ENCODE assay signal across 11 mouse cellular contexts in the genomic region with DNA sequence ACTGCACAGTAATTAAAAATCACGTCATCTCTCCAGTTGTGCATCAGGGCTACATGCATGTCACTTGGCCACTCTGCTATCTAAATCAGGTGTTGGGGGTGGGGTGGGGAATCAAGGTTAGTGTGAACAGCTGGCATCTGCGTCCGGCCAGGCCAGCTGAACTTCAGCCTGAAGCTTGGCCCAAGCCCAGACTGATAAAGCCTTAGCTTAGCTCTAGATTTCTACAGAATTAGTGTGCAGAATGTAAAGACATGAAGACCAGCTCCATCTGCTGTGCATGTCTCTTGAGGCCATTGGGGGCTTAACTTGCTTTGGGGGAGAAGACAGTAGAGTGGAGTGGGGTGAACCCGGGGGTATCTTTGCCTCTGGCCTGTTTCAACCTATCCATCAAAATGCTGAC.
DNase-seq lines count a peak whose midpoint lies in the region; ATAC-seq and TF ChIP-seq lines count a peak whose summit lies in the region.
"Had no signal": no experiment of that assay in that cellular context is flagged by ENCODE, and none has a peak within 500 bp of the region (broad histone marks: within the 10 kb centered on the region; RNA-seq: fewer than 3 reads in every experiment).

No protein-coding gene starts in this region.

- no peaks in the 10 kb centered on the region for H3K9me3 ChIP-seq in limb, embryonic 11.5 days (ENCODE audit: control insufficient read depth, low read length)
- H3K9me3 ChIP-seq in limb, embryonic 10.5 days (replicated peaks) = no peaks in the 10 kb centered on the region
- H3K9me3 ChIP-seq in forebrain, embryonic 15.5 days = no peaks in the 10 kb centered on the region
- H3K9me3 ChIP-seq in hindbrain, postnatal 0 days (ENCODE audit: low read length) = no peaks in the 10 kb centered on the region
- no peaks in the 10 kb centered on the region for H3K9me3 ChIP-seq in neural tube, embryonic 15.5 days (replicated peaks)
- H3K9me3 ChIP-seq: neural tube, embryonic 13.5 days had no signal

- no peaks in the 10 kb centered on the region for H3K36me3 ChIP-seq in limb, embryonic 11.5 days (ENCODE audit: control insufficient read depth, insufficient read depth, low read length)
- H3K36me3 ChIP-seq in limb, embryonic 10.5 days = no peaks in the 10 kb centered on the region
- no peaks in the 10 kb centered on the region for H3K36me3 ChIP-seq in forebrain, embryonic 15.5 days
- no peaks in the 10 kb centered on the region for H3K36me3 ChIP-seq in hindbrain, postnatal 0 days (ENCODE audit: insufficient read depth, low read length)
- no peaks in the 10 kb centered on the region for H3K36me3 ChIP-seq in neural tube, embryonic 15.5 days
- H3K36me3 ChIP-seq: neural tube, embryonic 13.5 days had no signal

- H3K4me3 ChIP-seq in limb, embryonic 11.5 days (ENCODE audit: low read depth, low read length) = no peak overlapping the region
- H3K4me3 ChIP-seq in limb, embryonic 10.5 days = no peak overlapping the region
- H3K4me3 ChIP-seq in forebrain, embryonic 15.5 days = no peak overlapping the region
- no peak overlapping the region for H3K4me3 ChIP-seq in hindbrain, postnatal 0 days (ENCODE audit: low read length)
- H3K4me3 ChIP-seq in neural tube, embryonic 15.5 days (replicated peaks) = no peak overlapping the region
- H3K4me3 ChIP-seq: neural tube, embryonic 13.5 days had no signal

- no peak overlapping the region for H3K4me2 ChIP-seq in limb, embryonic 11.5 days (ENCODE audit: low read depth, severe bottlenecking)
- no peak overlapping the region for H3K4me2 ChIP-seq in forebrain, embryonic 15.5 days (replicated peaks)
- no peak overlapping the region for H3K4me2 ChIP-seq in hindbrain, postnatal 0 days (ENCODE audit: low read depth, low read length)
- H3K4me2 ChIP-seq in neural tube, embryonic 15.5 days = no peak overlapping the region
- H3K4me2 ChIP-seq: neural tube, embryonic 13.5 days had no signal

- 0 out of 2 replicates have a peak, but pooled peaks have one; percentile 6 for ATAC-seq in limb, embryonic 11.5 days (ENCODE audit: insufficient number of reproducible peaks, low FRiP score, low TSS enrichment, low read depth)
- ATAC-seq in forebrain, embryonic 15.5 days (replicated peaks) = 0 out of 2 replicates have a peak, but pooled peaks have one; percentile 32
- ATAC-seq in hindbrain, postnatal 0 days = no peak
- peak; percentile 46; the same call in 1 of the 2 replicates for ATAC-seq in neural tube, embryonic 15.5 days (ENCODE audit: low FRiP score)

- 0 out of 2 replicates have a peak, but pooled peaks cover 4% of the 10 kb centered on the region for H3K4me1 ChIP-seq in limb, embryonic 11.5 days (ENCODE audit: control insufficient read depth, insufficient read depth, low read length)
- H3K4me1 ChIP-seq in limb, embryonic 10.5 days = peaks cover 37% of the 10 kb centered on the region
- H3K4me1 ChIP-seq in forebrain, embryonic 15.5 days = 0 out of 2 replicates have a peak, but pooled peaks cover 3% of the 10 kb centered on the region
- H3K4me1 ChIP-seq in hindbrain, postnatal 0 days (ENCODE audit: insufficient read depth, low read length) = no peaks in the 10 kb centered on the region
- peaks cover 7% of the 10 kb centered on the region; the same call in 1 of the 2 replicates for H3K4me1 ChIP-seq in neural tube, embryonic 15.5 days

- no peaks in the 10 kb centered on the region for H3K27me3 ChIP-seq in limb, embryonic 11.5 days (ENCODE audit: control insufficient read depth, insufficient read depth, low read length)
- H3K27me3 ChIP-seq in limb, embryonic 10.5 days (ENCODE audit: low read depth, poor library complexity, severe bottlenecking) = no peaks in the 10 kb centered on the region
- H3K27me3 ChIP-seq in forebrain, embryonic 15.5 days = no peaks in the 10 kb centered on the region
- no peaks in the 10 kb centered on the region for H3K27me3 ChIP-seq in hindbrain, postnatal 0 days (ENCODE audit: insufficient read depth, low read length)
- no peaks in the 10 kb centered on the region for H3K27me3 ChIP-seq in neural tube, embryonic 15.5 days (replicated peaks)
- H3K27me3 ChIP-seq: neural tube, embryonic 13.5 days had no signal

- no peak for TF ChIP-seq CTCF in hindbrain, postnatal 0 days (IDR thresholded peaks at IDR 0.05; ENCODE audit: low read depth)

- WGBS in limb, embryonic 11.5 days = 47% methylated on average over 4 of the region's 4 CpGs
- WGBS in limb, embryonic 10.5 days = 65% methylated on average over 4 of the region's 4 CpGs
- WGBS in forebrain, embryonic 15.5 days = 56% methylated on average over 4 of the region's 4 CpGs
- WGBS in hindbrain, postnatal 0 days = 45% methylated on average over 4 of the region's 4 CpGs
- 61% methylated on average over 4 of the region's 4 CpGs for WGBS in neural tube, embryonic 15.5 days

- H3K9ac ChIP-seq in limb, embryonic 11.5 days (ENCODE audit: low read length) = no peak overlapping the region
- no peak overlapping the region for H3K9ac ChIP-seq in forebrain, embryonic 15.5 days (replicated peaks)
- no peak overlapping the region for H3K9ac ChIP-seq in hindbrain, postnatal 0 days (replicated peaks; ENCODE audit: low read length)
- H3K9ac ChIP-seq in neural tube, embryonic 15.5 days (replicated peaks) = no peak overlapping the region
- H3K9ac ChIP-seq: neural tube, embryonic 13.5 days had no signal

- no peak overlapping the region for H3K27ac ChIP-seq in limb, embryonic 11.5 days (replicated peaks; ENCODE audit: low read depth, low read length)
- H3K27ac ChIP-seq in limb, embryonic 10.5 days = no peak overlapping the region
- H3K27ac ChIP-seq in forebrain, embryonic 15.5 days (replicated peaks) = 0 out of 2 replicates have a peak overlapping the region, but pooled peaks have one; percentile 26
- no peak overlapping the region for H3K27ac ChIP-seq in hindbrain, postnatal 0 days
- H3K27ac ChIP-seq in neural tube, embryonic 15.5 days (replicated peaks) = no peak overlapping the region
- H3K27ac ChIP-seq: neural tube, embryonic 13.5 days had no signal

- no peak for DNase-seq in limb, embryonic 11.5 days (ENCODE audit: low spot score)
- no peak for DNase-seq in limb, embryonic 10.5 days (ENCODE audit: low spot score)
- DNase-seq in hindbrain, postnatal 0 days (ENCODE audit: low spot score) = peak; percentile 5
- DNase-seq in left cerebral cortex, adult 18-20 months (ENCODE audit: low spot score in 2 of 2) = no peak
- no peak for DNase-seq in gastrocnemius, postnatal 14 days
- no peak for DNase-seq in natural killer cell, adult 2 months (ENCODE audit: low spot score in 2 of 2)
- DNase-seq: cerebellum, adult 9-10 months; lung, adult 18-20 months had no signal

- intact Hi-C loops in gastrocnemius, postnatal 14 days (cut with DNase I; ENCODE audit: low total_unique reads) = no loop called here
